Mouse (Mus musculus) ES-E14 (cell line): ENCODE measurements at regions not wholly inside any gene's neighbourhood (a gene's known extent, or its start where the extent isn't known, plus 50 kb on each side); places are given as distances from the start of the nearest gene placed in this dataset.

ENCODE experiments used
- DNase-seq: peaks from one replicate; pipeline ENCODE4 v3.0.0-alpha.2; 2013; ENCODE audit warnings: low read depth, low spot score
- H3K27ac ChIP-seq: 2 replicates; pipeline ENCODE4 v1.5.1; 2012; ENCODE audit warnings: low read depth, mild to moderate bottlenecking, low read length, moderate library complexity, mixed read lengths; ENCODE audit not compliant: poor library complexity, insufficient read depth, severe bottlenecking
- H3K36me3 ChIP-seq: 2 replicates; pipeline ENCODE4 v1.6.1; 2012; ENCODE audit warnings: mild to moderate bottlenecking, low read length, moderate library complexity, mixed read lengths; ENCODE audit not compliant: control insufficient read depth, poor library complexity, insufficient read depth, severe bottlenecking
- H3K4me1 ChIP-seq, 2 experiments: fragments of 150-350 bp in 1 of 2; sonication (generic) in 1 of 2; 2 replicates each; pipeline ENCODE4 v1.6.1; 2012; ENCODE audit warnings: low read length in 2 of 2, mild to moderate bottlenecking in 1 of 2, mixed read lengths in 1 of 2; ENCODE audit not compliant: control insufficient read depth in 2 of 2, insufficient read depth in 2 of 2, poor library complexity in 1 of 2
- H3K4me3 ChIP-seq, 2 experiments: fragments of 150-350 bp in 1 of 2; sonication (generic) in 1 of 2; 2 replicates each; pipeline ENCODE4 v1.5.1; 2012; ENCODE audit warnings: low read length in 2 of 2, low read depth in 1 of 2, mild to moderate bottlenecking in 1 of 2, mixed read lengths in 1 of 2; ENCODE audit not compliant: insufficient read depth in 1 of 2, poor library complexity in 1 of 2, severe bottlenecking in 1 of 2
- H3K9ac ChIP-seq: 2 replicates; pipeline ENCODE4 v1.6.1; 2012; ENCODE audit warnings: low read depth, mild to moderate bottlenecking, low read length, mixed read lengths; ENCODE audit not compliant: poor library complexity, insufficient read depth, severe bottlenecking
- H3K9me3 ChIP-seq: fragments of 150-350 bp; sonication (generic); 2 replicates; pipeline ENCODE4 v1.6.1; 2012; ENCODE audit warnings: low read depth, mild to moderate bottlenecking, low read length; ENCODE audit not compliant: control insufficient read depth, insufficient read depth
- CHD2 ChIP-seq: IDR thresholded peaks from 2 replicates; pipeline ENCODE4 v1.6.1; 2014; ENCODE audit warnings: mild to moderate bottlenecking, low read depth, low read length, inconsistent platforms
- HCFC1 ChIP-seq: IDR thresholded peaks from 2 replicates; pipeline ENCODE4 v1.6.1; 2012; ENCODE audit warnings: low read length, inconsistent platforms, borderline replicate concordance; ENCODE audit not compliant: insufficient read depth
- MAFK ChIP-seq: IDR thresholded peaks from 2 replicates; pipeline ENCODE4 v1.6.1; 2014; ENCODE audit warnings: mild to moderate bottlenecking, low read depth, low read length, inconsistent platforms; ENCODE audit not compliant: insufficient read depth
- ZC3H11A ChIP-seq: IDR thresholded peaks from 2 replicates; pipeline ENCODE4 v1.6.1; 2012; ENCODE audit warnings: low read depth, mild to moderate bottlenecking, inconsistent platforms, low read length, borderline replicate concordance
- ZNF384 ChIP-seq: IDR thresholded peaks from 2 replicates; pipeline ENCODE4 v1.6.1; 2012; ENCODE audit warnings: low read depth, low read length, inconsistent platforms
- in situ Hi-C, 2 experiments: fragments of 600-800 bp; cut with MboI; formaldehyde crosslinking; loops; one replicate each; pipeline ENCODE4 v1.15.1; 2025; ENCODE audit warnings: low sequenced_read_pairs in 2 of 2, inconsistent platforms in 1 of 2; ENCODE audit not compliant: unreplicated experiment in 2 of 2

DNA sequence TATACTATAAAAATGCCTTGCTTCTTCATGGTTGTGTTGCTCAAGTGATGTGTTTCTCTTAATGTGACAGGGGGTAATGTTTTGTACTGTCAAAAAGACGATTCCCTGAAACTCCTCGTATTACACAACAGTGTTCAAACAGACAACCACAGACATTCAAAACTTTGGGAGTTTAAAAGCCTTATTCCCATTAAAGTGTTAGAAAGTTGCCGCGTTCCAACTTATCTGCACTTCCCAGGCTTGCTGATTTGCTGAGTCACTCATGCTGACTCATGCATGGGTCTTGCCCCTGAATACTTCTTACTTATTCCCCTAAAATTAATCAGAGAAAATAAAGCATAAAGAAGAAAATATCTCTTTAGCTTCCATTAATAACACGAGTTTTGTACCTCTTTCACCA lies 239.8 kb upstream of the Dab2 start:
- Histone ChIP-seq H3K4me3 (no peak overlapping the region), H3K9ac (no peak overlapping the region), H3K36me3 (no peaks in the 10 kb centered on the region; the same call in 1 of the 2 replicates), H3K4me1 (peaks cover 0 to 3% of the 10 kb centered on the region in 2 experiments; a peak in 1 of 4 replicates), H3K9me3 (no peaks in the 10 kb centered on the region), H3K27ac (no peak overlapping the region)
- in situ Hi-C loops, result no loop called here
- TF ChIP-seq ZC3H11A (no peak), MAFK (peak; percentile 77), CHD2 (no peak), ZNF384 (no peak), HCFC1 (no peak)
- DNase-seq, result no peak

- Histone ChIP-seq H3K27ac (peak overlapping the region; percentile 47; the same call in 1 of the 2 replicates), H3K4me3 (no peak overlapping the region), H3K4me1 (peaks cover 0 to 3% of the 10 kb centered on the region in 2 experiments; a peak in 1 of 4 replicates), H3K36me3 (no peaks in the 10 kb centered on the region; the same call in 1 of the 2 replicates), H3K9ac (no peak overlapping the region), H3K9me3 (no peaks in the 10 kb centered on the region)
- in situ Hi-C loops, result no loop called here
- DNase-seq, result no peak
- TF ChIP-seq ZNF384, result no peak
- TF ChIP-seq HCFC1, result no peak
- TF ChIP-seq CHD2, result no peak
- no peak for TF ChIP-seq MAFK
- no peak for TF ChIP-seq ZC3H11A
Measured at GRCm38 (mm10) chr15:6060649-6061048, 238.9 kb upstream of the Dab2 start.

DNA sequence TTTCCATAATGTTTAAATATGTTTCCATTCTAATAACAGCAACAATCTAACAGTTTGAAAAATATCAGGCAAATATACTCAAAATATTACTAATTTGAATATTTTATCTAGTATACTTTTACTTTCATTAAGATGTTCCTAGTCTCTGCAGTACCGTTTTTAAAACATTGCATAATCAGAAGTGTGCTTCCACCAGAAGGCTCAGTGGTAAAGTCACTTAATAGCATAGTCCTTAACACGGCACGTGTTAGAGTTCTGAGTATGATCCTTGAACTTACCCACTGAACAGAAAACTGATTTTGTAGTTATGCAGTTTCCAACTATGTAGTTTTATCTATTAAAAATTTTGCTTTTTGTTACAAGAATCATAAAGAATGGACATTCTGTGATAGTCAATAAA lies 234.5 kb upstream of the Dab2 start:
- TF ChIP-seq ZNF384 (no peak), ZC3H11A (no peak), HCFC1 (no peak), CHD2 (no peak), MAFK (no peak)
- no peaks in the 10 kb centered on the region for H3K9me3 ChIP-seq
- H3K9ac ChIP-seq, result no peak overlapping the region
- in situ Hi-C loops, result no loop called here
- no peaks in the 10 kb centered on the region for H3K4me1 ChIP-seq
- no peak overlapping the region for H3K27ac ChIP-seq
- H3K36me3 ChIP-seq, result no peaks in the 10 kb centered on the region; the same call in 1 of the 2 replicates
- H3K4me3 ChIP-seq, result no peak overlapping the region
- no peak for DNase-seq

- TF ChIP-seq MAFK (no peak), ZC3H11A (no peak), CHD2 (no peak)
- no peak overlapping the region for H3K9ac ChIP-seq
- H3K36me3 ChIP-seq, result no peaks in the 10 kb centered on the region
- in situ Hi-C loops, result no loop called here
- H3K9me3 ChIP-seq, result no peaks in the 10 kb centered on the region
- H3K4me3 ChIP-seq, result no peak overlapping the region
- no peak for DNase-seq
- H3K4me1 ChIP-seq, result no peaks in the 10 kb centered on the region
- no peak overlapping the region for H3K27ac ChIP-seq
Measured at GRCm38 (mm10) chr15:6067380-6067779, 232.2 kb upstream of the Dab2 start.

DNA sequence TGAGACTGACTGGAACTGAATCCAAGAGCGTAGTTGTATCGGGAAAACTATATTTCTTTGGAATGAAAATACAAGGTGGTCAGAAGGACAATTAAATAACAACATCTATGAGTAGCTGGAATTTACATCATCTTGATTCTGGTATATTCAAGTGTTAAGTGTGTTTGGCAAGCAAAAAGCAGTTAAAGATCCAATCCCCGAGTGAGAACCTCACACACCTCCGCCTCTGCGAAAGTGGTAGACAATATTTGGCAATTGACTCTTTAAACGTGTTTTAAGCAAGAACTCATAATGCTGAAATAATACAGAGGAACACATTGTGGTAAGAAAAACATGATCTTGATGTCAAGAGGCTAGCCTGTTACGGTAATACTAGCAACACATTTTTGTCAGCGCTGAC lies 231.2 kb upstream of the Dab2 start:
- no peak overlapping the region for H3K27ac ChIP-seq
- H3K9me3 ChIP-seq, result no peaks in the 10 kb centered on the region
- H3K4me3 ChIP-seq, result no peak overlapping the region
- TF ChIP-seq ZNF384 (no peak), ZC3H11A (no peak), MAFK (no peak), CHD2 (no peak), HCFC1 (no peak)
- in situ Hi-C loops, result no loop called here
- H3K36me3 ChIP-seq, result no peaks in the 10 kb centered on the region
- no peak overlapping the region for H3K9ac ChIP-seq
- DNase-seq, result no peak
- H3K4me1 ChIP-seq, result no peaks in the 10 kb centered on the region
